Mouse (Mus musculus): ENCODE measurements around the gene 9330159F19Rik. TPM values are rescaled to one million over a fixed set of nuclear protein-coding genes. Genes with fewer than 3 reads are reported as not detected.

The 9330159F19Rik gene
- polyA plus RNA-seq, 1 experiment from 2014 or later = 0.04 TPM

Other genes with a start within 250 kb of the 9330159F19Rik start
- gene 2310057J18Rik, start 225.3 kb upstream of the 9330159F19Rik start, polyA plus RNA-seq (2015; fragmentation: Nextera tagmentation; extraction: Ambion mirVana) = not detected in 2 replicates
- gene Soga3, start 67.8 kb upstream of the 9330159F19Rik start, polyA plus RNA-seq (2015; fragmentation: Nextera tagmentation; extraction: Ambion mirVana) = 0.33 and 0.36 TPM in 2 replicates
- gene Gm49353, start 12.7 kb upstream of the 9330159F19Rik start, polyA plus RNA-seq (2015; fragmentation: Nextera tagmentation; extraction: Ambion mirVana) = not detected in 2 replicates
- gene Echdc1, start 101.6 kb downstream of the 9330159F19Rik start, polyA plus RNA-seq (2015; fragmentation: Nextera tagmentation; extraction: Ambion mirVana) = 29.2 and 34.1 TPM in 2 replicates
- 44.2 and 49.1 TPM in 2 replicates for gene Rnf146, start 150.8 kb downstream of the 9330159F19Rik start, polyA plus RNA-seq (2015; fragmentation: Nextera tagmentation; extraction: Ambion mirVana)